Mouse (Mus musculus): ENCODE data around the gene Lipe.
"Not testable (repeated sequence)": the region's sequence is repeated elsewhere in the genome, so short reads cannot be mapped to it uniquely, and the experiment has no call there.

The Lipe gene

DNA sequence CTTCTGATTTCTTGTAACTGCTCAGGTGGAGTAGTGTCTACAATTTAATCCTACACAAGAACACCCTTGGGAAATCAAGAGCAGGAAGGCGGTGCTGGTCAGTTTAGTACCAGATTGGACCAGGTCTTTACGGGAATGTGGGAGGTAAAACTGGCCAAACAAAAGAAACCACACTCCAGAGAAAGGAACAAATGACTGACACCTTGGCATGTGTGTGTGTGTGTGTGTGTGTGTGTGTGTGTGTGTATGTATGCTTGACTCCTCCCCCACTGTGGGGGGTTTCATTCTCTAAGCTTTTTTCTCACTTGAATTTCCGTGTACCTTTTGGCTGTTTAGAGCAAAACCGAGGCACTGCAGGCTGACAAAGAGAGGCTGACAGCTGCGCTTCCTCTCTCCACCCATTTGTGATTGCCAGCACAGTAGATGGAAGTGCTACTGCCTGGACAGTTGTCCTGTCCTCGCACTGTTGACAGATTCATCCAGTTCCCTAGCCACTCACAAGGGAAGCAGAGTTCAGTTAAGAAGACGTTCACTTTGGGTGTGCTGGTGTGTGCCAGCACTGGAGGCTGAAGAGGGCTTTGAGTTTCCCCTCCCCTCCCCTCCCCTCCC is 14.4 kb upstream of the Lipe start, which contains the start of gene Cxcl17:
Gene Cxcl17, minus strand, starts transcription at position 54 of the 609 bp plus-strand sequence.
- DNase-seq (ENCODE audit: low read depth, low spot score): no peak

- DNase-seq (ENCODE audit: low read depth, low spot score): no peak
These were observed 13.4 kb upstream of the Lipe start for GRCm38 (mm10) chr7:25411861-25412260.

DNA sequence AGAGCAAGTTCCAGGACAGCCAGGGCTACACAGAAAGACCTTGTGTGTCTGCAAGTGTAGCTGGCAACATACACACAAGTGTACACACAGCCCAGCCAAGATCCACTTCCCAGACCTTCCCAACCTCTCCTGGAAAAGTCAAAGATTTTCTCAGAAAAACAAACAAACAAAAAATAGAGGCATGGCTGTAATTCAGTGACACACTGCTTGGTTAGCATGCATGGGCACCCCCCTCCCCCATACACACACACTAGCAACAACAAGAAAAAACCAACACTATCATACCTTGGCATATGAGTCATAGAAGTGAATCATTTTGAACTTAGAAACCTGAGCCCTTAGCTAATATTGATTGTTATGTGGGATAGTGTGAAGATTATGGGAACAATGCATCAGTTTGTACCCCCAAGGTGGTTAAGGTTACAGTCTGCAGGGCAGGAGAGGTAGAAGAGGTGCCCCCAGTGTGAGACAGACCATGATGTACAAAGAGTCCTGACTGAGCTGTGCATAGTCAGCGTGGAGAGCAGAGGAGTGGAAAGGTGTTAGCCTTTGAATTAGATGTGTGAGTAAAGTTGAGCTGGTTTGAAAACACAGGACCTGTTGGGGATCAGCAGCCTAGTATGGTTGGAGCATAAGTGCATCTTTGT is 12.6 kb upstream of the Lipe start:
- peak; percentile 67 for DNase-seq (ENCODE audit: low read depth, low spot score)

DNA sequence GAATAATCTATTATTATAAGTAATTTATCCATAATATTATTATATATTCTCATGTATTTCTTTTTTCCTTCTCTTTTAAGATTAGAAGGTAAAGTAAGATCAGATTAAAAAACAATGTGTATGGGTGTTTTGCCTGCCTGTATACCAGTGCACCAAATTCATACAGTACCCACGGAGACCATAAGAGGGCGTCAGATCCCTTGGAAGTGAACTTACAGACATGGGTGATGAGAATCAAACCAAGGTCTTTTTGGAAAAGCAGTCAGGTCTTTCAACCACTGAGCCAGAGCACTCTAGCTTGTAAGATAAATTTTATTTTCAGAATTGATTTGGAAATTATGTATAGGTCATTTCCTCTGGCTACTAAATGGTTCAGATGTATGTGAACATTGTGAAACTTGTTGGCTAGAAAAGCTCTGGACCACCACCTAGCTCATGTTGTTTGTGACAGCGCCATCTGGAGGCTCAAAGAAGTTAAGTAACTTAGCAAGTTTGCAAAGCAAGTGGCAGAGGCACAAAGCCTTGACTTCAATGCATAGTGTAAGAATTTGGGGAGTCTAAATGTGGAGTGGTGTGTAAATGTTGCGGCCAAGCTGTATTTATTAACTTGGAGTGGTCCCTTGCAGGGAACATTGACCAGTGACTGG is 10.7 kb upstream of the Lipe start:
- DNase-seq (ENCODE audit: low read depth, low spot score): peak; percentile 68

GRCm38 (mm10) chr7:25406468-25406867 is 8.0 kb upstream of the Lipe start:
- DNase-seq (ENCODE audit: low read depth, low spot score): no peak

GRCm38 (mm10) chr7:25402671-25403101 is 4.2 kb upstream of the Lipe start:
- DNase-seq (ENCODE audit: low read depth, low spot score): peak; percentile 79

- no peak for DNase-seq (ENCODE audit: low read depth, low spot score)
These were observed 3.5 kb upstream of the Lipe start for GRCm38 (mm10) chr7:25401986-25402385.

DNA sequence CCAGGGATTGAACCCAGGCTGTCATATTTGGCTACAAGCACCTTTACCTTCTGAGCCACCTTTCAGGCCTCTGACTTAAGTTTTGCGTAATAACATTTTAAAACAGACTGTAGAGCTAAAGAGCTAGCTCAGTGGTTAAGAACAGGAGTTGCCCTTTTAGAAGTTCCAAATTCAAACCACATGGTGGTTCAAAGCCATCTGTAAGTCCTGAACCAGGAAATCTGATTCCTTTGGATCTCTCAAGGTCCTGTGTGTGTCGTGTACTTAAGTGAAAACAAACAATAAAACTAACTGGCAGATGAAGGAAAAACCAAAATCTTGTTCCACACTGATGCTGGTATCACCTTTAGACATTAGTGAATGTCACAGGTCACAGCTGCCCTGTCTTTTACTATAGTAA is 3.0 kb upstream of the Lipe start:
- DNase-seq (ENCODE audit: low read depth, low spot score): peak; percentile 55

DNA sequence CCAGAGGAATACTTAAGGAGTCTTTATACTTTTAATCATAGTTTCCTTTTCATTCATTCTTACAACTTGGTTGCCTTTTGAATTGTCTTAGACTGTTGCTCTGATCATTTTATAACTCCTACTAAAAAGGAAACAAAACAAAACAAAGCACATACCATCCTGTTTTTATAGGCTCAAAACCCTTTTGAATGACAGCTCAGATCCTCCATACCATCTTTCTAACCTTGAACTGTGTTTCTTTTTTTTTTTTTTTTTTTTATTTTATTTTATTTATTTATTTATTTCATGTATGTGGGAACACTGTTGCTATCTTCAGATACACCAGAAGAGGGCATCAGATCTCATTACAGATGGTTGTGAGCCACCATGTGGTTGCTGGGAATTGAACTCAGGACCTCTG is 518 bp upstream of the Lipe start:
- not testable (repeated sequence) for DNase-seq (ENCODE audit: low read depth, low spot score)

DNA sequence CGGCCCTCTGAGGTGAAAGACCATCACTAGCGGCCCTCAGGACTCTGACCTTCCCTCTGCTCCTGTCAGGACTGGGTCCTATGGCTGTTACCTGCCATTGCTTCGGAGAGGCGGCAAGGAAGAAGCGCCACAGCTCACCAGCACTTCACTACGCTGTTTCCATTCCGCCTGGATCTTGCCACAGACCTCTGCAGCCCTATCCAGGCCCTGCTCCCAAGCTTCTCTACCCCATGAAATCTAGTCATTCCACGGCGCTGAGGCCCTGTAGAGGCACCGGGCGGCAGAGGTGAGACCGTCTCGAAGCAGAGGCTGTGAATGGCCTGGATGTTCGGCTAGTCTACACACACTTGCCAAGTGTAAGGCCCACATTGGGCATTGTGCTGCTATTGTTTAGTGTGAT is 1.9 kb downstream of the Lipe start:
- no peak for DNase-seq (ENCODE audit: low read depth, low spot score)

GRCm38 (mm10) chr7:25395558-25396521 is 2.7 kb downstream of the Lipe start:
- peak; percentile 85 for DNase-seq (ENCODE audit: low read depth, low spot score)

DNA sequence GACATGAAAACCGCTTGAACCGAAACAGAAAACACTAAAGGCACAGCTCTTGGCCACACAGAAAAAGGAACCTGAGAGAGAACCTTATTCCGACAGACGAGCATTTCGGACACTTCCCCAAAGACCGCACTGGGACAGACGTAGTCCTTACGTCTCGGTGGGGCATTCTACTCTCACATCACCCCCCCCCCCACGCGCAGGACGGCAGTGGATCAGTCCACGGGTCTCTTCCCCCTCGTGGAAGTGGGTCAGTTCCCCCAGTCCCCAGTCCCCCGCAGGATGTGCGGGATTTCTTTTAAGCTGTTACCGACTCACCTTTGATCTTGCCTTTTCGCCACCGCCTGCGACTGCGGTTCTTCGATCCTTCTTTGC is 3.3 kb downstream of the Lipe start:
- no peak for DNase-seq (ENCODE audit: low read depth, low spot score)

DNA sequence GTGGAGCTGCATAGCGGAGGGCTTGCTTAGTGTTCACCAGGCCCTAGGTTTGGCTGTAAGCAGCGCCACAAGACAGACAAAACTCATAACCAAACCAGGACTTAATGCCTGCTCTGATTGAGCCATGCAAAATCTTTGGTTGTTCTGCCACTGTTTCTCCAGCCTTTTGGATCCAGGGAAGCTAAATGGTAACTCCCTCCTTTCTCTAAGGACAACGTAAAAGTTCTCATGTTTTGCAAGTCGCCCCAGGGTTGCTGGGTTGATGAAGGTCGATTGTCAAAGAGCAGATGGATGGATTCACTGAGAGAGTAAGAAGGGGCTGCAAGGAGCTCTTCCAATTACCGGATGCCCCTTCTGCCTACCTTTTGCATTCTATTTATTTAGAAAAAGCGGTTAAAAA is 3.8 kb downstream of the Lipe start:
- no peak for DNase-seq (ENCODE audit: low read depth, low spot score)

- no peak for DNase-seq (ENCODE audit: low read depth, low spot score)
These were observed 4.9 kb downstream of the Lipe start for GRCm38 (mm10) chr7:25393451-25394210.

- no peak for DNase-seq (ENCODE audit: low read depth, low spot score)
These were observed 5.7 kb downstream of the Lipe start for GRCm38 (mm10) chr7:25392851-25393250.

DNA sequence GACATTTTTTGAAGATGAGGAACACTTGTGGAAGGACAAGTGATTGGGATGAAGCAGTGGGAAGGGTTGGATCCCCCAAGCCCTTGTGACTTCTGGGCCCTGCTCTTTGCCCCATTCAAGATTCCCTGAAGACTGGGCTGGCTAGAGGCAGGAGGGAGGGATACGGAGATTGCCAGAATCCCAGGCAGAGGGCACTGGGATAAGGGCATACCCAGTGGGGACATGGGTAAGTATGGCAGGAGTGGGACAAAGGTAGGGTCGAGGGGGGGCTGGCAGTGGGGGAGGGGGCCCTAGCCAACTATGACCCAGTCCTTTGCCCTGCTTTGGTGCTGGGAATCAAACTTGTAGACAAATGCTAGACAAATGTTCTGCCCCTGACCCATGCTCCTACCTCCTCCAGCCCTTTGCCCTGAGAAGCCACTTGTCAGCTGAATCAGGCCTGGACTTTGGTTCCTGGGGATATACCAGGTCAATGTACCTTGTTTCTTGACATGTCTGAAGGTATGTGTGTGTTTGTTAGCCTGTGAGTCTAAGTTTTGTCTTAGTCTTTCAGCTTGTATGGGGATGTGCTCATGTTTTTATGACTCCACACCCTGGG is 6.6 kb downstream of the Lipe start:
- DNase-seq (ENCODE audit: low read depth, low spot score): no peak

- no peak for DNase-seq (ENCODE audit: low read depth, low spot score)
These were observed 7.5 kb downstream of the Lipe start for GRCm38 (mm10) chr7:25390986-25391385.

- peak; percentile 90 for DNase-seq (ENCODE audit: low read depth, low spot score)
These were observed 8.3 kb downstream of the Lipe start for GRCm38 (mm10) chr7:25390054-25390770.

GRCm38 (mm10) chr7:25388916-25389315 is 9.6 kb downstream of the Lipe start:
- no peak for DNase-seq (ENCODE audit: low read depth, low spot score)

- peak; percentile 76 for DNase-seq (ENCODE audit: low read depth, low spot score)
These were observed 10.6 kb downstream of the Lipe start for GRCm38 (mm10) chr7:25387811-25388440.

Measured in 3T3-L1 (cell line).